Mouse (Mus musculus) E14TG2a.4 (cell line): ENCODE results near the gene Krt28.

Experiments used
- CTCF ChIP-seq: conservative IDR thresholded peaks from 2 replicates; pipeline ENCODE4 v1.5.1; 2014; ENCODE audit warnings: low read length
- NANOG ChIP-seq: IDR thresholded peaks from 2 replicates; pipeline ENCODE4 v1.6.1; 2014; ENCODE audit warnings: borderline replicate concordance, low read length, mixed read lengths
- POU5F1 ChIP-seq: IDR thresholded peaks from 2 replicates; pipeline ENCODE4 v1.6.1; 2014; ENCODE audit warnings: low read length, borderline replicate concordance

DNA sequence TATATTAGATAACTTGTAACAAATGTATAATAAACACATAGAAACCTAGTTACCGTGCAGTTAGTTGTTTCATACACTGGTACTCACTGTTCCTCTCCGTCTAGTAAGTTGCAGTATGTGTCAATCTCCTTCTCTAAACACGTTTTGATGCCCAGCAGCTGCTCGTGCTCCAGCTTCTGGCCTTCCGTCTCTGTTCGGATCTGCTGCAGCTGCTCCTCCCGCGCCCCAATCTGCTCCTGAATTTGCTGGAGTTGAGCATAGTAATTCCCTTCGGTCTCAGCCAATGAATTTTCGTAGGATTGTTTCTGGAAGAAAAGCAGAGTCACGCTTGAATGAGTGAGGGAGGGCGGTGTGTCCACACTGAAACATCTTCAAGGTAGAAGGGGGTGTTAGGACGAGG lies 41.3 kb downstream of the Krt28 start:
- TF ChIP-seq CTCF (no peak), NANOG (no peak), POU5F1 (no peak)
